Comparison of ENCODE assay signal across 10 mouse cellular contexts in genomic region chr16:45841806-45842205, GRCm38 (mm10).
A peak's percentile ranks its signal among the peaks of the same experiment; 100 is the strongest.
DNase-seq lines count a peak whose midpoint lies in the region; ATAC-seq and TF ChIP-seq lines count a peak whose summit lies in the region.
"Had no signal": no experiment of that assay in that cellular context is flagged by ENCODE, and none has a peak within 500 bp of the region (broad histone marks: within the 10 kb centered on the region; RNA-seq: fewer than 3 reads in every experiment).

No protein-coding gene starts in this region.

- H3K9ac ChIP-seq in intestine, embryonic 14.5 days (ENCODE audit: low read length): no peak overlapping the region
- H3K9ac ChIP-seq in neural tube, embryonic 13.5 days: 0 out of 2 replicates have a peak overlapping the region, but pooled peaks have one; percentile 31

- peak overlapping the region; percentile 79 for H3K4me2 ChIP-seq in intestine, embryonic 14.5 days (ENCODE audit: low read length)
- peak overlapping the region; percentile 96 for H3K4me2 ChIP-seq in neural tube, embryonic 13.5 days

- no peaks in the 10 kb centered on the region for H3K27me3 ChIP-seq in intestine, embryonic 14.5 days (replicated peaks; ENCODE audit: control insufficient read depth, insufficient read depth, low read length)
- peaks cover 11% of the 10 kb centered on the region; the same call in 1 of the 2 replicates for H3K27me3 ChIP-seq in neural tube, embryonic 13.5 days

- TF ChIP-seq POLR2A in lung, adult 2 months (IDR thresholded peaks at IDR 0.05; ENCODE audit: borderline replicate concordance, extremely low read depth, low read depth, low read length): no peak

- no peaks in the 10 kb centered on the region for H3K36me3 ChIP-seq in intestine, embryonic 14.5 days (ENCODE audit: control insufficient read depth, insufficient read depth, low read length)
- no peaks in the 10 kb centered on the region for H3K36me3 ChIP-seq in neural tube, embryonic 13.5 days

- ATAC-seq in intestine, embryonic 14.5 days (replicated peaks; ENCODE audit: low FRiP score, low TSS enrichment, low read depth): no peak
- no peak for ATAC-seq in neural tube, embryonic 13.5 days (ENCODE audit: low read depth)

- H3K4me1 ChIP-seq in lung, adult 2 months (ENCODE audit: control insufficient read depth, insufficient read depth, low read length): peaks cover 33% of the 10 kb centered on the region
- peaks cover 52% of the 10 kb centered on the region for H3K4me1 ChIP-seq in intestine, embryonic 14.5 days (replicated peaks; ENCODE audit: control insufficient read depth, insufficient read depth, low read length)
- peaks cover 44% of the 10 kb centered on the region for H3K4me1 ChIP-seq in neural tube, embryonic 13.5 days (replicated peaks)

- no peak for TF ChIP-seq CTCF in gastrocnemius, adult 2 months (IDR thresholded peaks at IDR 0.05)
- no peak for TF ChIP-seq CTCF in lung, adult 2 months (IDR thresholded peaks at IDR 0.05; ENCODE audit: insufficient read depth, low read length)

- DNase-seq in gastrocnemius, adult 2 months: no peak
- no peak for DNase-seq in gastrocnemius, postnatal 14 days
- no peak for DNase-seq in lung, adult 2 months
- DNase-seq in lung, postnatal 10 days: no peak
- DNase-seq in intestine, embryonic 14.5 days (ENCODE audit: low spot score): no peak
- no peak for DNase-seq in left cerebral cortex, postnatal 14 days (ENCODE audit: low spot score in 2 of 2)
- no peak for DNase-seq in adrenal gland, postnatal 25 days
- DNase-seq: left cerebral cortex, postnatal 4 days had no signal

- WGBS in lung, adult 2 months: 37% methylated on average over 3 of the region's 3 CpGs
- 53% methylated on average over 3 of the region's 3 CpGs for WGBS in intestine, embryonic 14.5 days
- WGBS in neural tube, embryonic 13.5 days: 85% methylated on average over 3 of the region's 3 CpGs

- H3K9me3 ChIP-seq in intestine, embryonic 14.5 days (ENCODE audit: control insufficient read depth, low read length): no peaks in the 10 kb centered on the region
- H3K9me3 ChIP-seq in neural tube, embryonic 13.5 days: no peaks in the 10 kb centered on the region

- peak overlapping the region; percentile 92; the same call in 1 of the 2 replicates for H3K4me3 ChIP-seq in gastrocnemius, adult 2 months
- peak overlapping the region; percentile 53 for H3K4me3 ChIP-seq in lung, adult 2 months (replicated peaks; ENCODE audit: extremely low read depth, low read depth, low read length)
- H3K4me3 ChIP-seq in intestine, embryonic 14.5 days (ENCODE audit: low read depth, low read length): peak overlapping the region; percentile 86
- peak overlapping the region; percentile 62 for H3K4me3 ChIP-seq in neural tube, embryonic 13.5 days
- H3K4me3 ChIP-seq: erythroblast, embryonic 14.5 days had no signal

- H3K27ac ChIP-seq in gastrocnemius, adult 2 months: peak overlapping the region; percentile 92; the same call in 1 of the 2 replicates
- peak overlapping the region; percentile 57; the same call in 1 of the 2 replicates for H3K27ac ChIP-seq in intestine, embryonic 14.5 days (ENCODE audit: low read depth)
- no peak overlapping the region for H3K27ac ChIP-seq in neural tube, embryonic 13.5 days (replicated peaks)

- intact Hi-C loops in gastrocnemius, adult 2 months (cut with DNase I): loop anchor here (10.0 kb wide), 1 partner anchor 87 kb away; no protein-coding TSS in a partner anchor
- intact Hi-C loops in gastrocnemius, postnatal 14 days (cut with DNase I; ENCODE audit: low total_unique reads): no loop called here
- intact Hi-C loops in left cerebral cortex, postnatal 14 days (cut with DNase I): no loop called here
